Mouse (Mus musculus): ENCODE data around the gene Gab2. TPM values are rescaled to one million over a fixed set of nuclear protein-coding genes. Genes with fewer than 3 reads are reported as not detected.

The Gab2 gene
- polyA plus RNA-seq, 1 experiment: 14.1 TPM

DNA sequence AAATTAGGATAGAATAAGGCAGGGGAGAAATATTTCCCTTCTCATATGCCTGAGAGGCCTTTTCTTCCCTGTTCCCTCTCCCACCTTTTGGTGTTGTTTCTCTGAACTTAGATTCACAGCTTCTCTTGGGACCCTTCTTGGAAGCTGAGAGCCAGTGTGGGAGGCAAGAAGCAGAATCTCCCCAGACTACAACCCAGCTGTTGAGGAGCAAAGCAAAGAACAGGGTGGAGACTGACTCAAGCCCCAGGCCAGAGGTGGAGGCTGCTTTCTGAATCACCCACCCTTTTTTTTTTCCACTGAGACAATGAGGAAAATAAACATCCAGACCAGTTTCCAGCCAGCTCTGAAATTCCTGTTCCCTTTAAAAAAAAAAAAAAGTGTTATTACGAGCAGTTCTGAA, 166.3 kb downstream of the Gab2 start:
- peak in 1 of 2 experiments; percentile 17 for DNase-seq (ENCODE audit: extremely low spot score in 1 of 2, low spot score in 1 of 2)

DNA sequence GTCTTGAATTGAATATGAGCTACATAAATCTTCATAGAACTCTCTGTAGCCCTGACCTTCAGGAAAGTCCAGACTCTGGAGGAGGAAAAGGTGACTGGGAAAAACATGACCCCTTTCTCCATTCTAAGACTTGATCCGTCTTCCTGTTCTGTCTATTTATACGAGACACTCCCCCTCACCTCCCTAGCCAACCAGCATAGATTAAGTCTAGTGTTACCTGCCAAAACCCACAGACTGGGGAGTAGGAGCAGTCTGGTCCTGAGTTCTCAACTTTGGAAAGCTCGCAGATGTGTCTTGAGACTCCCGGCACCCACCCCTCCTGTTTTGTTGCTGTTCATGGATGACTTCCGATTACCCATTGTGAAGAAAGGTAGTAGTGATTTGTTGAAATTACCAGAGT, 166.8 kb downstream of the Gab2 start:
- DNase-seq (ENCODE audit: extremely low spot score in 1 of 2, low spot score in 1 of 2): peak in 1 of 2 experiments; percentile 13

- peak in 1 of 2 experiments; percentile 8 for DNase-seq (ENCODE audit: extremely low spot score in 1 of 2, low spot score in 1 of 2)
Measured at GRCm38 (mm10) chr7:97251638-97252037, 170.3 kb downstream of the Gab2 start.

- no peak for DNase-seq (ENCODE audit: extremely low spot score in 1 of 2, low spot score in 1 of 2)
Measured at GRCm38 (mm10) chr7:97262541-97262940, 181.2 kb downstream of the Gab2 start.

- DNase-seq (ENCODE audit: extremely low spot score in 1 of 2, low spot score in 1 of 2): no peak
Measured at GRCm38 (mm10) chr7:97270367-97270766, 189.0 kb downstream of the Gab2 start.

DNA sequence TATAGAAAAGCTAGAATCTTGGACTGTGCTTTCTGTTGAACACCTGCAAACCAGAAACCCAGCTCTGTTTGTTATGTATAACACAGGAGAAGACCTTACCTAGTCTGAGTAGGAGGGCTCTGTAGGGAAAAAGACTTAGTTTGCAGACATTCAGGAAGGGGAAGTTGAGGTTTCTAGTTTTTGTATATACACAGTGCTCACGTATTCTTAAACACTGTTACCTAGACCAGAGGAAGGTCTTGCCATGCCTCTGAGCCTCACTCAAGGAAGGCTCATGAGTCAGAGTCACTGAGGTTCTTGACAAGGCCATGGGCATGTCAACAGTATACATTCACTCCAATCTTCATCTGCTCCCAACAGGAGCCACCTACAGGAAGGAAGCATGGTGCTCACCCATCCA, 189.7 kb downstream of the Gab2 start:
- DNase-seq (ENCODE audit: extremely low spot score in 1 of 2, low spot score in 1 of 2): no peak

DNA sequence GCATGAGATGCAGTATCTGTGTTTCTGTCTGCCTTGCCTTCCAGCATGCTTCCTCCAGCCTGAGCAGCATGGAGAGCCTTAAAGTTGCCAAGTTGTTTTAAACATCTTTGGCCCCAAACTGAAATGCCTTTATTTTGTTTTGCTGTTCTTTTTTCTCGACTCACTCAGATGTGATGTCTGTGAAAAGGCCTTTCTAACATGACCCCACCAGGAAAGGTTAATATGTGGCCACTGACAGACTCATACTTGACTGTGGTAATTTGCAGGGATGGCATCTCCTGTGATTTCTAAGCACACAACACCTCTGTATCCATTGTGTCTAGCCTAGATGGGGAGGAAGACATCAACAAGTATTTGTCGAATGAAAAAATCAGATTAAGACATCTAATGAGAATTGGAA, 215.6 kb downstream of the Gab2 start:
- DNase-seq (ENCODE audit: extremely low spot score in 1 of 2, low spot score in 1 of 2): no peak

DNA sequence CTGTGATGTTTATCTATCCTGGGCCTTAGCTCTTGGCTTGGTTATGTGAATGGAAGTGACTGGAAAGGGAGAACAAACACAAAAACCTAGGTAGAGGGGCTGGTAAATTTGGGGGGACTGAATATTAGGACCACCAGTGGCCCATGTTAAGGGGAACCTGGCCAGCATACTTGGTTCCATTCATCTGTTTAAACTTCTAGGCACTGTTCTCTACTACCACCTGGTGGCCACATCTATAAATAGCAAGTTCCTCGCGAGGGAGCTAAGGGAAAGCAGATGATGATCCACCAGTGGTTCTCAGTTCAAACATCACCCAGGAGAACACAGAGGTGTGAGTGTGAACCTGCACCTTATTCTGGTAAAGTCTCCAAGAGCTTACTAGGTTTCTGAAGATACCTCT, 216.1 kb downstream of the Gab2 start:
- peak; percentile 62 to 91 for DNase-seq (ENCODE audit: extremely low spot score in 1 of 2, low spot score in 1 of 2)

DNA sequence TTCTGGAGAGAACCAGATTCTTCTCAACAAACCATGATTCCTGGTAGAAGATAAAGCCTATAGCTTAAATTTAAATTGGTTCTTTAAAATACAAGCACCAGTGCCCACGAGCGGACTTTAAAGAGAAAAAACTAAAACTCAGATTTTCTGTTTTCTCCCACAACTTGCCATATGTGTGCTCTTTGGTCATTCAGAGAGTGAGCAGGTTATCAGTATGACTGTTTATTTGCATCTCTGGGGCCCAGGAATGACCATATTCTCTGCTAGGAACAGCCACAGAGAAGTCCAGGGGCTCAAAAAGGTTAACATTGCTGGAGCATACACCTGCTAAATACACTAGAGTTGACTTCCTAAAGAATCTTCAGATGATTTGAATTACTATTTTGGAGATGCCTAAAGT, 216.9 kb downstream of the Gab2 start:
- no peak for DNase-seq (ENCODE audit: extremely low spot score in 1 of 2, low spot score in 1 of 2)

- DNase-seq (ENCODE audit: extremely low spot score in 1 of 2, low spot score in 1 of 2): no peak
Measured at GRCm38 (mm10) chr7:97298943-97299342, 217.6 kb downstream of the Gab2 start.

DNA sequence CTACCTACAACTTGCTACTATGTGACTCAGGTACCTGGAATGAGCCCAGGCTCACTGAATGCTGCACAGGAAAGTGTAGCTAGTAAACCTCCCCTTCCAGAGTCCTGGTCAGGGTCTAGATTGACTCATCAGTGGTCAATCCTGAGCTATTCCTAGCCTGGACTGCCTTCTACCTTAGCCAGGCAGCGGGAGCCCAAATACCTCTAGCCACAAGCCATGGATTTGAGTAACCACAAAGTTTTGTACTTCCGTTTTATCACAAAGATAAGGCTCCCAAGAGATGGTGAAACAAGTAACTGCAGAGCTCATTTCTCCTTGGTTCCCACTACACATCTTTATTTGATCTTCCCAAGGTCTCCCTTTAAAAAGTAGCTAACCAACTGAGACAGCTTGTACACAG, 219.5 kb downstream of the Gab2 start:
- no peak for DNase-seq (ENCODE audit: extremely low spot score in 1 of 2, low spot score in 1 of 2)

DNA sequence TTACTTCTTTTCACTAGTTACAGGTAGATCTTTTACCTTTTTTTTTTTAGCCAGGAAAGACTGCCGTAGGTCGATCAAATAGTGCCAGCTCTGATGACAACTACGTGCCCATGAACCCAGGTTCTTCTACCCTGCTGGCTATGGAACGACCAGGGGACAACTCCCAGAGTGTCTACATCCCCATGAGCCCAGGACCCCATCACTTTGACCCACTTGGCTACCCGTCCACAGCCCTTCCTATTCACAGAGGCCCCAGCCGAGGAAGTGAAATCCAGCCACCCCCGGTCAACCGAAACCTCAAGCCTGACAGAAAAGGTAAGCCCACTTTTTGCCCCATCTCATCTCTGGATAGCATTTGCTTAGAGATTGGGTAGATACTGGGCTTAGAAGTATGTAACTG, 219.9 kb downstream of the Gab2 start:
- DNase-seq (ENCODE audit: extremely low spot score in 1 of 2, low spot score in 1 of 2): no peak

GRCm38 (mm10) chr7:97302261-97302660, 220.9 kb downstream of the Gab2 start:
- DNase-seq (ENCODE audit: extremely low spot score in 1 of 2, low spot score in 1 of 2): no peak

GRCm38 (mm10) chr7:97302876-97303275, 221.5 kb downstream of the Gab2 start:
- no peak for DNase-seq (ENCODE audit: extremely low spot score in 1 of 2, low spot score in 1 of 2)

GRCm38 (mm10) chr7:97303614-97304013, 222.2 kb downstream of the Gab2 start:
- no peak for DNase-seq (ENCODE audit: extremely low spot score in 1 of 2, low spot score in 1 of 2)

GRCm38 (mm10) chr7:97304471-97304870, 223.1 kb downstream of the Gab2 start:
- no peak for DNase-seq (ENCODE audit: extremely low spot score in 1 of 2, low spot score in 1 of 2)

DNA sequence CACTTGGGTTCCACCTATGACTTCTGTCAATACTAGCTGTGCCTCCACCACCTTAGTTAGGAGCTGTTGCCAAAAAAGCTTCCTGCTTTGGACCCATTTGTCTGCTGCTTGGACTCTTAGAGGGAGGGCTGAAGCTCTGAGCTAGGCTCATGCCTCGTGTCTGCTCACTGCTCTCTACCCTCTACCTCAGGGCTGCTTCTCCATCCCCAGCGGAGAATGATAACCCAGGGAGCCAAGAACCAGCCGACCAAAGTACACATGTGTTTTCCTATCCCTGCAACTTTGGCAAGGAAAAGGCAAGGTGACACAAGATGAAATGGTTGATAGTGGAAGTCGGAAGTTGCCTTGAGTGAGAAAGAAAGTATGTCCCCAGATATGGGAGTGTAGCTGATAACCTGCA, 223.8 kb downstream of the Gab2 start:
- no peak for DNase-seq (ENCODE audit: extremely low spot score in 1 of 2, low spot score in 1 of 2)

- no peak for DNase-seq (ENCODE audit: extremely low spot score in 1 of 2, low spot score in 1 of 2)
Measured at GRCm38 (mm10) chr7:97306813-97307212, 225.4 kb downstream of the Gab2 start.

- DNase-seq (ENCODE audit: extremely low spot score in 1 of 2, low spot score in 1 of 2): no peak
Measured at GRCm38 (mm10) chr7:97307546-97307945, 226.2 kb downstream of the Gab2 start.

DNA sequence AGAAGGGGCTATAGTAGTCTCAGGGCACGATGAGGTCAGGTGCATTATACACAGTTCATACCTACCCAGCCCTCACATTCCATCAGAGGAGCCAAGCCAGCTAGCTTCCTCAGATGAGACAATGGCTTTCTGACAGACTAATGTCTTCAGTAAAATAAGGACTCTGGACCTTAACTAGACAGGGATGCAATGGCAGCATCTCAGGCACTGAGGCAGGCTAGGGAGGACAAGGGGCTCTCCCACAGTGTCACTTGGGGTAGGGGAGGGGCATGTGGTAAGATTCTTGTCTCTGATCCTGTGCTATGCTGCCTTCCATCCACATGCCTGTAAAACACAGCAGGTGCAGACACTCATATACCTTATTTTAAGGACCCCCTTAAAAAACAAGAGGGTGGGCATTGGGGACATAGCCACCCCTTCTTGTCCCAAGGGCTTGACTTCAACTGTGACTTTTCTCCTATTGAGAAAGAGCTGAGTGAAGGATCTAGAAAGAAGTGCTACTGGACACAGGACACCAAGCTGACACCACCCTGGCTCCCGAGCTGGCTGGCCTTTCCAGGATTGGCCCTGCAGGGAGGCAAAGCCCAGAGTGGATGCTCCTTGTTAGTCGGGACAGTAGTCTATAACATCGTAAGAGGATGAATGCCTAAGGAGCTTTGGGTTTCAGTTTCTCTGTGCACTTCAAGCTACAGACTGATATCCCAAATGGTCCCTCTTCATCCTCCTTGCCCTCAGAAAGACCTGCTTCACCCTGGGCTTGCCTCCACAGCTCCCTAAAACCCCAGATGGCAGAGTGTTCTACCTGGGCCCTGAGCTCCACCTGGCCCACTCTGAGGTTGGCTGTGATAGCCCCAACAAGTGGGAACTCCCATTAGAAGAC, 228.3 kb downstream of the Gab2 start:
- no peak for DNase-seq (ENCODE audit: extremely low spot score in 1 of 2, low spot score in 1 of 2)

DNA sequence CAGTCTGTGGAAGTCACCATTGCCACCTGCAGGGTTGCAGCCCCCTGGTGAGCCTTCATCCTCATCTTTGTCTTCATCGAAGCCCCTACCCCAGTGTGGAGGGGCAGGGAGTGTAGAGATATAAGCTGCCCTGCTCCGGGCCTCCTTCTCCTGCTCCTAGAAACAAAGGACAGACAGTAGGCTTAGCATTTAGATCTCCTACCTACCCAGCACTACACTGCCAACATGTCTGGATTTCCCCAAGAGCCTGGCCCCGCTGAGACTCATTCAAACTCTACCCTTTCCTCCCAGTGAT, 228.9 kb downstream of the Gab2 start:
- no peak for DNase-seq (ENCODE audit: extremely low spot score in 1 of 2, low spot score in 1 of 2)

DNA sequence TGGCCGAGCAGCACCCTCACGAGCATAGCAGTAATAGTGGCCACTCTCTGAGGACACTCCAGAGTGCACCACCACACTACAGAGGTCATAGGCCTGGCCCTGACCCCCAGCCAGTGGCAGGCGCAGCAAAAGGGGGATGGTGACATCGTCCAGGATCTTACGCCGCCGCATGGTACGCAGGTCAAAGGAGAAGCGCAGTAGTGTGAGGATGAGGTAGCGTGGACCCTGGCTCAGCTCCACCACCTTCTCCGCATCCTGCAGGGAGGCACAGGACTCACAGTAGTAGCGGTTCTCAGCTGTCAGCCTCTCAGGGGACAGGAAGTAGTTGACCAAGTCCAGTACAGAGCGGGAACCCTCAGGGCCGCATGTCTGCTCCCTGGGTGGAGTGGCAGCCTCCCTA, 230.2 kb downstream of the Gab2 start:
- DNase-seq (ENCODE audit: extremely low spot score in 1 of 2, low spot score in 1 of 2): no peak

- DNase-seq (ENCODE audit: extremely low spot score in 1 of 2, low spot score in 1 of 2): no peak
Measured at GRCm38 (mm10) chr7:97312196-97312595, 230.8 kb downstream of the Gab2 start.

Data from frontal cortex, adult 2 months (tissue).